Mouse (Mus musculus): ENCODE data around the gene Gm3409. TPM values are rescaled to one million over a fixed set of nuclear protein-coding genes. Genes with fewer than 3 reads are reported as not detected.

The Gm3409 gene
- total RNA-seq, 2 experiments from 2014 or later = not detected

Other genes starting within 250 kb of the Gm3409 start
- gene Wasf3, start 152.7 kb upstream of the Gm3409 start, total RNA-seq (2021) = under 1 TPM; 0.31 to 0.39 TPM
- not detected for gene Gm6408, start 55.7 kb upstream of the Gm3409 start, total RNA-seq (2021)
- not detected for gene Gm6370, start 46.3 kb upstream of the Gm3409 start, total RNA-seq (2021)
- gene 4930449I24Rik, start 35.2 kb upstream of the Gm3409 start, total RNA-seq (2021) = not detected
- gene Gm3402, start 23.5 kb upstream of the Gm3409 start, total RNA-seq (2021) = not detected
- gene Gm3404, start 11.8 kb upstream of the Gm3409 start, total RNA-seq (2021) = not detected
- not detected for gene Gm3415, start 18.5 kb downstream of the Gm3409 start, total RNA-seq (2021)
- gene Gpr12, start 47.6 kb downstream of the Gm3409 start, total RNA-seq (2021) = not detected

Measured in heart, postnatal 14 days (tissue).